ENCODE assay signal across 10 mouse cellular contexts in the genomic region with DNA sequence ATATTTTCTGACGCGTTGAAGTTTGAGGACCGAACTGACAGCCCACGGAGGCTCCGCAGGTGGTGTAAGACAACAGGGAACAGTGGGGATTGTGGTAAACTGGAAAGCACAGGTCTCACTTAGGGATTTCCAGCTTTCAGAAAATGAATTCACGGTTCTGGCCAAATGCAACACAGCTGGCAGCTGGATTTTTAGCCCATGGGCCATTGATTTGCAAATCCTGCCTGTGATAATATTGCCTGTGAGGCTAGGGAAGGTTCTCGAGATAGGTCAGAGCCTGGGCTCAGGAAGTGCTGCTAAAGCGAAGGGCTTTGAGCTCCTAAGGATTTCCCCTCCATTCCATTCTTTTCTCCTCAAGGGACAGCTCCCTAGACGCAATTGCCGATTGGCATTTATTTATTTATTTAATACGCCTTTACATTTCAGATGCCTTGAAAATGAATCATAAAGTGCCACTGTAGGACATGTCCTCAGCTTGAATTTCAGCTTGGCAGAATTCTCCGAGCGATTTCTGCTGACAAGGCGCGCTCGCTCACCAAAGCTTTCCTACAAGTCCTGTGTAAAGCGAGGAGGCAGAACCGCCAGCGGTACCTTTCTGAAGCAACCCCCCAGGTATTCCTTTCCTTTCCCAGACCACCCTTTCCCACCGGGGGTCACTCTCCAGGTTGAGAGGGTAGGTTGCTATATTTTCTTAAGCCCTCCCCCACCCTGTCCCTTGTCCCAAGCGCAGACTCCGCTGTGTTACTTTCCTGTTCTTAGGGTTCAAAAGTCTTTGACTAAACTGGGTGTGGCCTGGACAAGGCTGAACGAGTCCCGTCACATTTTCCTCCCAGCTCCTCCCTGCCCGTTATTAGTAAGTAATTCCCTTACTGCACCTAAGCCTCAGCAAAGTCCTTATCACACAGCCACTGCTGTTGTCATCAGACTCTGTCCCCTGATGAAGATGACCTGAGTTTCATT. TPM values are rescaled to one million over a fixed set of nuclear protein-coding genes. Genes with fewer than 3 reads are reported as not detected.
DNase-seq lines count a peak whose midpoint lies in the region; ATAC-seq and TF ChIP-seq lines count a peak whose summit lies in the region.
"Had no signal": no experiment of that assay in that cellular context is flagged by ENCODE, and none has a peak within 500 bp of the region (broad histone marks: within the 10 kb centered on the region; RNA-seq: fewer than 3 reads in every experiment).

No protein-coding gene starts in this region.

- H3K27me3 ChIP-seq in heart, postnatal 0 days (ENCODE audit: control insufficient read depth, insufficient read depth, low read length): peaks cover 20% of the 10 kb centered on the region
- peaks cover 21% of the 10 kb centered on the region for H3K27me3 ChIP-seq in forebrain, embryonic 13.5 days
- H3K27me3 ChIP-seq in kidney, postnatal 0 days (ENCODE audit: insufficient read depth, low read length): no peaks in the 10 kb centered on the region
- H3K27me3 ChIP-seq in neural tube, embryonic 15.5 days (replicated peaks): peaks cover 17% of the 10 kb centered on the region

- no peak for TF ChIP-seq CTCF in heart, postnatal 0 days (IDR thresholded peaks at IDR 0.05; ENCODE audit: low read depth)
- no peak for TF ChIP-seq CTCF in kidney, postnatal 0 days (IDR thresholded peaks at IDR 0.05; ENCODE audit: low read depth)

- peak; percentile 8 for DNase-seq in heart, postnatal 0 days (ENCODE audit: low spot score)
- DNase-seq in heart, adult 18-20 months: no peak
- DNase-seq in kidney, postnatal 0 days (ENCODE audit: low spot score): peak; percentile 30
- no peak for DNase-seq in left cerebral cortex, adult 11 months (ENCODE audit: low spot score)
- DNase-seq in adrenal gland, postnatal 36 days: no peak

- no peak overlapping the region for H3K9ac ChIP-seq in heart, postnatal 0 days (replicated peaks; ENCODE audit: low read depth, low read length)
- H3K9ac ChIP-seq in forebrain, embryonic 13.5 days: no peak overlapping the region
- no peak overlapping the region for H3K9ac ChIP-seq in kidney, postnatal 0 days (ENCODE audit: low read depth, low read length)
- 0 out of 2 replicates have a peak overlapping the region, but pooled peaks have one; percentile 1 for H3K9ac ChIP-seq in neural tube, embryonic 15.5 days (replicated peaks)

- no peak for ATAC-seq in heart, postnatal 0 days (ENCODE audit: insufficient read depth, low read depth)
- ATAC-seq in forebrain, embryonic 13.5 days: no peak
- peak; percentile 65 for ATAC-seq in kidney, postnatal 0 days (replicated peaks; ENCODE audit: low FRiP score, low read depth)
- ATAC-seq in neural tube, embryonic 15.5 days (ENCODE audit: low FRiP score): no peak; the same call in 1 of the 2 replicates
- ATAC-seq in megakaryocyte, adult 5-6 weeks (ENCODE audit: poor library complexity, severe bottlenecking): no peak

- TF ChIP-seq EP300 in heart, postnatal 0 days (IDR thresholded peaks at IDR 0.05; ENCODE audit: low read depth): no peak

- no peaks in the 10 kb centered on the region for H3K36me3 ChIP-seq in heart, postnatal 0 days (replicated peaks; ENCODE audit: control insufficient read depth, insufficient read depth, low read length)
- H3K36me3 ChIP-seq in forebrain, embryonic 13.5 days (ENCODE audit: poor library complexity, severe bottlenecking): no peaks in the 10 kb centered on the region
- no peaks in the 10 kb centered on the region for H3K36me3 ChIP-seq in kidney, postnatal 0 days (ENCODE audit: insufficient read depth, low read length)
- H3K36me3 ChIP-seq in neural tube, embryonic 15.5 days: no peaks in the 10 kb centered on the region
- H3K36me3 ChIP-seq: G1E had no signal

- H3K4me2 ChIP-seq in heart, postnatal 0 days (ENCODE audit: low read depth, low read length): peak overlapping the region; percentile 59
- peak overlapping the region; percentile 27 for H3K4me2 ChIP-seq in forebrain, embryonic 13.5 days
- peak overlapping the region; percentile 57 for H3K4me2 ChIP-seq in kidney, postnatal 0 days (ENCODE audit: low read length)
- H3K4me2 ChIP-seq in neural tube, embryonic 15.5 days: peak overlapping the region; percentile 48

- H3K4me1 ChIP-seq in heart, postnatal 0 days (ENCODE audit: control insufficient read depth, insufficient read depth): peaks cover 4% of the 10 kb centered on the region
- H3K4me1 ChIP-seq in forebrain, embryonic 13.5 days: peaks cover 5% of the 10 kb centered on the region; the same call in 1 of the 2 replicates
- no peaks in the 10 kb centered on the region for H3K4me1 ChIP-seq in kidney, postnatal 0 days (replicated peaks; ENCODE audit: insufficient read depth, low read length)
- peaks cover 9% of the 10 kb centered on the region for H3K4me1 ChIP-seq in neural tube, embryonic 15.5 days

- H3K9me3 ChIP-seq in heart, postnatal 0 days (replicated peaks; ENCODE audit: control insufficient read depth, low read length): no peaks in the 10 kb centered on the region
- H3K9me3 ChIP-seq in forebrain, embryonic 13.5 days (replicated peaks): no peaks in the 10 kb centered on the region
- no peaks in the 10 kb centered on the region for H3K9me3 ChIP-seq in kidney, postnatal 0 days (replicated peaks; ENCODE audit: low read length)
- H3K9me3 ChIP-seq in neural tube, embryonic 15.5 days (replicated peaks): no peaks in the 10 kb centered on the region
- H3K9me3 ChIP-seq: G1E had no signal

- H3K4me3 ChIP-seq in heart, postnatal 0 days (ENCODE audit: low read depth, low read length): peak overlapping the region; percentile 31
- H3K4me3 ChIP-seq in forebrain, embryonic 13.5 days: no peak overlapping the region
- peak overlapping the region; percentile 26; the same call in 1 of the 2 replicates for H3K4me3 ChIP-seq in kidney, postnatal 0 days (replicated peaks; ENCODE audit: low read depth, low read length)
- H3K4me3 ChIP-seq in neural tube, embryonic 15.5 days (replicated peaks): peak overlapping the region; percentile 24

- no peak overlapping the region for H3K27ac ChIP-seq in heart, postnatal 0 days (ENCODE audit: low read depth)
- H3K27ac ChIP-seq in forebrain, embryonic 13.5 days: no peak overlapping the region
- 0 out of 2 replicates have a peak overlapping the region, but pooled peaks have one; percentile 25 for H3K27ac ChIP-seq in kidney, postnatal 0 days
- H3K27ac ChIP-seq in neural tube, embryonic 15.5 days (replicated peaks): no peak overlapping the region
- H3K27ac ChIP-seq: macrophage had no signal

- WGBS in heart, postnatal 0 days: 6% methylated on average over 25 of the region's 25 CpGs
- 4% methylated on average over 25 of the region's 25 CpGs for WGBS in forebrain, embryonic 13.5 days
- 5% methylated on average over 25 of the region's 25 CpGs for WGBS in kidney, postnatal 0 days
- WGBS in neural tube, embryonic 15.5 days: 7% methylated on average over 25 of the region's 25 CpGs

RNA-seq across cellular contexts. Expression of gene Bnc1, which starts 24.9 kb away (rescaled TPM):
- total RNA-seq in heart, postnatal 0 days (2014; rRNA removed; ENCODE audit: low replicate concordance): 3.0 and 4.7 TPM in 2 replicates
- 0.95 and 1.2 TPM in 2 replicates for polyA plus RNA-seq in heart, postnatal 0 days (2015; fragmentation: Nextera tagmentation; extraction: Ambion mirVana)
- total RNA-seq in heart, adult 18-20 months (2021): 1 to 10 TPM; 1.0 to 1.2 TPM
- polyA plus RNA-seq in forebrain, embryonic 13.5 days (2015; fragmentation: Nextera tagmentation; extraction: Ambion mirVana): not detected in 2 replicates
- 0.04 and 0.05 TPM in 2 replicates for polyA plus RNA-seq in kidney, postnatal 0 days (2015; fragmentation: Nextera tagmentation; extraction: Ambion mirVana)
- 1.7 and 3.1 TPM in 2 replicates for polyA plus RNA-seq in neural tube, embryonic 15.5 days (2015; fragmentation: Nextera tagmentation; extraction: Ambion mirVana)
- under 1 TPM; 0.63 to 0.73 TPM for total RNA-seq in adrenal gland, postnatal 36 days (2021)
- total RNA-seq in megakaryocyte, adult 5-6 weeks (2015): not detected in 2 replicates
- total RNA-seq in megakaryocyte, adult 5-6 weeks (2017): not detected in 2 replicates
- polyA plus RNA-seq: G1E, macrophage had no signal

Comparison
In these comparisons a context has a peak if more than half of its experiments do, and no peak if none do; other contexts are left out.
1. DNase-seq: peak in heart, postnatal 0 days (single experiment) and kidney, postnatal 0 days (single experiment); none in heart, adult 18-20 months (0 of 2), left cerebral cortex, adult 11 months (single experiment) and adrenal gland, postnatal 36 days (0 of 2).
2. Peak in every context shown above with its lines, with median percentiles within 50 percentile points of each other: H3K4me2 ChIP-seq.